23 mouse cellular contexts compared by ENCODE assay signal in the genomic region with DNA sequence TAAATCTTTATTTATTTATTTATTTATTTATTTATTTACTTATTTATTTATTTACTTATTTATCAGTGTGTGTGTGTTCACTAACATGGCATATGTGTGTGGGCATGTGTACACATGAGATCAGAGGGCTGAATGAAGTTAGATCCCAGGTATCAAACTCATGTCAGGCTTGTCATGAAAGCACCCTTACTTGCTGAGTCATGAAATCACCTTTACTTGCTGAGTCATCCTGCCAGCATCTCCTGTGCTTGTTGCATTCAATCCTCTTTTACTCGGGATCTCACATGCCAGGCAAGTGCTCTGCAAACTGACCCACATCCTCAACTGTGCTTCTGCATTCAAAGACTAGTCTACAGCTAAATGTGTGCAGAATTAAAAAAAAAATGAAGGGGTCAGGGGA.
DNase-seq lines count a peak whose midpoint lies in the region; TF ChIP-seq lines count a peak whose summit lies in the region.
"Had no signal": no experiment of that assay in that cellular context is flagged by ENCODE, and none has a peak within 500 bp of the region (broad histone marks: within the 10 kb centered on the region; RNA-seq: fewer than 3 reads in every experiment).

No protein-coding gene starts in this region.

- dilution Hi-C loops in CH12.LX (cut with MboI; ENCODE audit: extremely low pct_ligation_motif_present, extremely low pct_unique_long_range_greater_than_20kb, low sequenced_read_pairs) = no loop called here

- no peaks in the 10 kb centered on the region for H3K36me3 ChIP-seq in CH12.LX (replicated peaks in 1 of 2; ENCODE audit: control insufficient read depth in 1 of 2, insufficient read depth in 1 of 2, low read length in 1 of 2)
- H3K36me3 ChIP-seq: embryonic facial prominence, embryonic 10.5 days; embryonic facial prominence, embryonic 12.5 days; forebrain, embryonic 15.5 days; G1E had no signal

- no peak for TF ChIP-seq POLR2A in CH12.LX (IDR thresholded peaks at IDR 0.05; ENCODE audit: low read depth, low read length)

- no peak overlapping the region for H3K4me3 ChIP-seq in CH12.LX (replicated peaks in 1 of 3; ENCODE audit: low read depth in 2 of 3, low read length in 2 of 3, poor library complexity in 1 of 3)
- H3K4me3 ChIP-seq: embryonic facial prominence, embryonic 10.5 days; embryonic facial prominence, embryonic 12.5 days; forebrain, embryonic 13.5 days; forebrain, embryonic 15.5 days had no signal

- TF ChIP-seq EP300 in CH12.LX (IDR thresholded peaks at IDR 0.05; ENCODE audit: low read length) = no peak

- no peaks in the 10 kb centered on the region for H3K9me3 ChIP-seq in CH12.LX (replicated peaks; ENCODE audit: low read length)
- H3K9me3 ChIP-seq: embryonic facial prominence, embryonic 10.5 days; embryonic facial prominence, embryonic 12.5 days; forebrain, embryonic 13.5 days; forebrain, embryonic 15.5 days had no signal

- H3K27ac ChIP-seq in CH12.LX (ENCODE audit: insufficient read depth, low read depth) = no peak overlapping the region
- H3K27ac ChIP-seq: embryonic facial prominence, embryonic 10.5 days; embryonic facial prominence, embryonic 12.5 days; forebrain, embryonic 13.5 days; forebrain, embryonic 15.5 days had no signal

- no peak for TF ChIP-seq RAD21 in CH12.LX (IDR thresholded peaks at IDR 0.05; ENCODE audit: low read depth, low read length)

- no peak for DNase-seq in CH12.LX (ENCODE audit: extremely low read depth)
- DNase-seq in ES-CJ7 (ENCODE audit: low read depth, low spot score) = peak; percentile 12
- DNase-seq in R1 (ENCODE audit: low read depth, low spot score) = peak; percentile 12
- peak; percentile 1 for DNase-seq in c-Kit-positive CD71-positive TER-119-positive erythroid progenitor cells, embryonic 14.5 days (ENCODE audit: low spot score)
- DNase-seq in embryo, embryonic 9.5 days (ENCODE audit: extremely low spot score) = no peak
- DNase-seq in urinary bladder, adult 18-20 months (ENCODE audit: low spot score in 2 of 2) = no peak
- DNase-seq in layer of hippocampus, adult 18-20 months (ENCODE audit: low spot score in 2 of 2) = no peak
- DNase-seq: adrenal gland, adult 8-10 months; adrenal gland, postnatal 14 days; adrenal gland, postnatal 36 days; cerebellum, adult 11 months; cerebellum, adult 18-20 months; cerebellum, adult 8-10 months; cerebellum, adult 9-11 months; cerebellum, postnatal 14 days; cerebellum, postnatal 36 days; embryo, embryonic 11 days; forebrain, postnatal 0 days had no signal

- no peak for TF ChIP-seq CTCF in CH12.LX (conservative IDR thresholded peaks at IDR 0.05 in 1 of 2, IDR thresholded peaks at IDR 0.05 in 1 of 2; ENCODE audit: low read depth in 2 of 2, low read length in 2 of 2)

- H3K4me1 ChIP-seq in CH12.LX (ENCODE audit: control insufficient read depth in 1 of 2, insufficient read depth in 2 of 2) = peaks cover 0 to 21% of the 10 kb centered on the region in 2 experiments; a peak in 3 of 4 replicates
- H3K4me1 ChIP-seq: embryonic facial prominence, embryonic 10.5 days; embryonic facial prominence, embryonic 12.5 days; forebrain, embryonic 13.5 days; forebrain, embryonic 15.5 days had no signal

- no peak overlapping the region for H3K9ac ChIP-seq in CH12.LX (ENCODE audit: insufficient read depth, low read depth)
- H3K9ac ChIP-seq: embryonic facial prominence, embryonic 12.5 days; forebrain, embryonic 13.5 days; forebrain, embryonic 15.5 days; forebrain, postnatal 0 days had no signal

- H3K27me3 ChIP-seq in CH12.LX (replicated peaks) = no peaks in the 10 kb centered on the region
- H3K27me3 ChIP-seq: embryonic facial prominence, embryonic 12.5 days; forebrain, embryonic 13.5 days; forebrain, embryonic 15.5 days had no signal

- H3K79me2 ChIP-seq in CH12.LX (replicated peaks; ENCODE audit: control insufficient read depth, extremely low read depth, insufficient read depth, poor library complexity, severe bottlenecking) = no peaks in the 10 kb centered on the region

- in situ Hi-C loops in CH12.LX (cut with MboI; ENCODE audit: low pct_ligation_motif_present, low pct_unique_long_range_greater_than_20kb, low sequenced_read_pairs) = no loop called here

- no peak overlapping the region for H3K4me2 ChIP-seq in CH12.LX (ENCODE audit: insufficient read depth, low read depth, poor library complexity, severe bottlenecking)
- H3K4me2 ChIP-seq: embryonic facial prominence, embryonic 12.5 days; forebrain, embryonic 13.5 days; forebrain, embryonic 15.5 days had no signal

TF ChIP-seq in CH12.LX, 34 proteins besides CTCF, POLR2A, EP300 and RAD21:
- TF ChIP-seq MAFK (IDR thresholded peaks at IDR 0.05; ENCODE audit: insufficient replicate concordance, low read length) (peak; percentile 75; the same call in 1 of the 2 replicates), MEF2A (IDR thresholded peaks at IDR 0.05; ENCODE audit: borderline replicate concordance, low read depth, low read length) (no peak)

Comparison
In these comparisons a context has a peak if more than half of its experiments do, and no peak if none do; other contexts are left out.
1. DNase-seq: peak in ES-CJ7 (single experiment), R1 (single experiment) and c-Kit-positive CD71-positive TER-119-positive erythroid progenitor cells, embryonic 14.5 days (single experiment); none in CH12.LX (single experiment), embryo, embryonic 9.5 days (single experiment), urinary bladder, adult 18-20 months (0 of 2) and layer of hippocampus, adult 18-20 months (0 of 2).